Mouse (Mus musculus) cerebellum, adult 8-10 months (tissue): ENCODE measurements at regions not wholly inside any gene's neighbourhood (a gene's known extent, or its start where the extent isn't known, plus 50 kb on each side); places are given as distances from the start of the nearest gene placed in this dataset.
A peak's percentile ranks its signal among the peaks of the same experiment; 100 is the strongest.

Source experiments
- DNase-seq: peaks from one replicate; pipeline ENCODE4 v3.0.0; 2022

GRCm38 (mm10) chr9:94589672-94590071, 51.8 kb upstream of the 1190002N15Rik start:
- DNase-seq, result no peak

- DNase-seq, result no peak
Observed at GRCm38 (mm10) chr9:94604993-94605392, 64.7 kb upstream of the Slc9a9 start.

- DNase-seq, result no peak
Observed at GRCm38 (mm10) chr9:94606422-94606821, 63.3 kb upstream of the Slc9a9 start.

- no peak for DNase-seq
Observed at GRCm38 (mm10) chr9:94607011-94607749, 62.5 kb upstream of the Slc9a9 start.

- DNase-seq, result no peak
Observed at GRCm38 (mm10) chr9:94607750-94608106, 62.0 kb upstream of the Slc9a9 start.

- no peak for DNase-seq
Observed at GRCm38 (mm10) chr9:94610101-94610500, 59.6 kb upstream of the Slc9a9 start.

- DNase-seq, result peak; percentile 84
Observed at GRCm38 (mm10) chr9:94610600-94611337, 58.9 kb upstream of the Slc9a9 start.

GRCm38 (mm10) chr9:94613891-94614671, 55.6 kb upstream of the Slc9a9 start:
- peak; percentile 63 for DNase-seq

- DNase-seq, result no peak
Observed at GRCm38 (mm10) chr9:94615205-94615604, 54.5 kb upstream of the Slc9a9 start.

- no peak for DNase-seq
Observed at GRCm38 (mm10) chr9:94618079-94618786, 51.5 kb upstream of the Slc9a9 start.
